Mouse (Mus musculus) testis, adult 2 months (tissue): ENCODE results near the gene Tcl1b3.
"Not testable (repeated sequence)": the region's sequence is repeated elsewhere in the genome, so short reads cannot be mapped to it uniquely, and the experiment has no call there.

Source experiments
- CTCF ChIP-seq: fragments of 200-500 bp; IDR thresholded peaks from 2 replicates; pipeline ENCODE4 v1.5.1; 2012; ENCODE audit warnings: low read depth, mild to moderate bottlenecking, inconsistent platforms, low read length, moderate library complexity; ENCODE audit not compliant: control insufficient read depth, insufficient read depth, insufficient replicate concordance
- POLR2A ChIP-seq: fragments of 200-500 bp; IDR thresholded peaks from 2 replicates; pipeline ENCODE4 v1.6.1; 2012; ENCODE audit warnings: low read depth, mild to moderate bottlenecking, inconsistent platforms, low read length, moderate library complexity; ENCODE audit not compliant: control insufficient read depth

DNA sequence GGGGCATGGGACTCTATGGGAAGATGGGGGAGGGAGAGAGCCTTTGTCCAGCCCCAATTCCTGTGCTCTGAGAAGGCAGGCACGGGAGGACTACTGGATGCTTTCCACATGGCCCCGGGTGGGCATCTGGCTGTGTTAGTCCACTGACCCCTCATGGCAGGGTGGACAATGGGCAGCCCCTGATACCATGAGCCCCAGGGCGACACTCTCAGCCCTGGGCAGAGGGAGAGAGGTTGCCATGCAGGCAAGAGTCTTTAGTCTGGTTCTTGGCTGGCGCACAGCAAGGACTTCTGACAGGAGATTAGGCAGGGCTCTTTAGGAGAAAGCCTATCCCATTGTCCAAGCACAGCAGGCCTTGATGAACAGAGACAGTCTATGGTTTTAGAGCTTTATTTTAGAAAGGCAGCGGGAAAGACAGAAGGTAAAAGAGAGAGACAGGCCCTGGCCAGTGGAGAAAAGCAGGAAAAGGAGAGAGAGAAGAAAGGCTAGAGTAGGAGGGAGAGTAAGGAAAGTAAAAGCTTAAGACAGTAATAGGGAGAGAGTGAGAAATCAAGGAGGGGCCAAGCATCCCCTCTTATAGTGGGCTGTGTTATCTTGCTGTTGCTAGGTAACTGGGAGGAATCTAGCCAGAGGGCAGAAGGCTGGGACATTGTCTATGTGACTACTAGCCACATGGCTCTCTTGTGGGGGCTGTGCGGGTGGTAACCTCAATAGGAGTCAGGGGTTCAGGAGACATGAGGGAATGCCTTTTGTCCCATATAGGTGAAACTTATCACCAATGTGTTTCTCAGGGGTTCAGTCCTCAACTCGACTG lies 9.0 kb downstream of the Tcl1b3 start:
- TF ChIP-seq POLR2A, CTCF: not testable (repeated sequence)
